Mouse (Mus musculus) forebrain, embryonic 11.5 days (tissue): ENCODE data around the gene Tmem202. TPM values are rescaled to one million over a fixed set of nuclear protein-coding genes. Genes with fewer than 3 reads are reported as not detected.

Experiments used
- ATAC-seq: fragments of 200-750 bp; cut with Nextera tagmentation; replicated peaks from 2 replicates; pipeline ENCODE4 v1.8.0; 2017; ENCODE audit warnings: moderate TSS enrichment; ENCODE audit not compliant: low FRiP score
- DNase-seq: peaks from one replicate; pipeline ENCODE4 v3.0.0-alpha.2; 2017; ENCODE audit warnings: low spot score
- H3K27ac ChIP-seq: fragments of 300-500 bp; sonication (generic); 2 replicates; pipeline ENCODE4 v1.5.1; 2014; ENCODE audit warnings: low read depth, low read length
- H3K27me3 ChIP-seq: fragments of 300-500 bp; sonication (generic); 2 replicates; pipeline ENCODE4 v1.6.1; 2014; ENCODE audit warnings: mild to moderate bottlenecking, low read length, mixed read lengths; ENCODE audit not compliant: control insufficient read depth, insufficient read depth
- H3K36me3 ChIP-seq: fragments of 300-500 bp; sonication (generic); 2 replicates; pipeline ENCODE4 v1.6.1; 2014; ENCODE audit warnings: mild to moderate bottlenecking, low read length, moderate library complexity, mixed read lengths; ENCODE audit not compliant: control insufficient read depth, insufficient read depth
- H3K4me1 ChIP-seq: fragments of 300-500 bp; sonication (generic); replicated peaks from 2 replicates; pipeline ENCODE4 v1.6.1; 2014; ENCODE audit warnings: low read length, mixed read lengths; ENCODE audit not compliant: control insufficient read depth, insufficient read depth
- H3K4me2 ChIP-seq: fragments of 300-500 bp; sonication (generic); 2 replicates; pipeline ENCODE4 v1.6.1; 2014; ENCODE audit warnings: low read depth, mild to moderate bottlenecking, low read length, moderate library complexity, mixed read lengths; ENCODE audit not compliant: severe bottlenecking
- H3K4me3 ChIP-seq: fragments of 300-500 bp; sonication (generic); 2 replicates; pipeline ENCODE4 v1.5.1; 2014; ENCODE audit warnings: low read depth, low read length
- H3K9ac ChIP-seq: fragments of 300-500 bp; sonication (generic); 2 replicates; pipeline ENCODE4 v1.6.1; 2014; ENCODE audit warnings: low read length
- H3K9me3 ChIP-seq: fragments of 300-500 bp; sonication (generic); 2 replicates; pipeline ENCODE4 v1.6.1; 2016; ENCODE audit warnings: low read length, mixed read lengths; ENCODE audit not compliant: control insufficient read depth
- WGBS: fragments of 180-500 bp; shearing (Covaris S2); extraction: QIAGEN DNeasy Blood & Tissue Kit; methylation state at CpG from one replicate; pipeline ENCODE4 v1.1.7; 2014; 5-methylcytosine and 5-hydroxymethylcytosine counted together
- polyA plus RNA-seq: library from polyadenylated mRNA; unstranded; fragments of >200 nt; fragmentation: Nextera tagmentation; extraction: Ambion mirVana; gene quantifications from 2 replicates; pipeline ENCODE4 v1.2.1, GENCODE M21; 2014

Gene Tmem202
- polyA plus RNA-seq, 1 experiment from 2014 or later, result not detected

DNA sequence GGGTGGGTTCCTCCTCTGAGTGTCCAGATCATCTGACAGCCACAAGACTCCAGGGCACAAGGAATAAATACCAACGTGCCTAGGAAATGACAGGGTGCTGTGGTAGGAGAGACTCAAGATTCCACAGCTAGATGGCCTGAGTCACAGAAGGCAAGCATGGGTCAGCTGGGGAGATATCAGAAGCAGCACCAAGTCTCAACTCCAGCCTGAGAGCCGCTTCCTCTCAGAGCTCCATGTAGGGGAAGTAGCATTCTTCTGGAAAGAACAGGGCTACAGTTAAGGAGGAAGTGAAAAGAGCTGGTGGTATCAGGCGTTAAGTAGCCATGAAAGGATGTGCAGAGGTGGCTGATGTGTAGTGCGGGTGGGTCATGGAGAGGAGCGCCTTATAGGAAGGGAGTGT is 5.1 kb upstream of the Tmem202 start:
- H3K4me3 ChIP-seq, result no peak overlapping the region
- no peak overlapping the region for H3K9ac ChIP-seq
- 93% methylated on average over 5 of the region's 5 CpGs for WGBS
- H3K36me3 ChIP-seq, result no peaks in the 10 kb centered on the region
- 0 out of 2 replicates have a peak, but pooled peaks cover 2% of the 10 kb centered on the region for H3K27me3 ChIP-seq
- ATAC-seq (no peak), DNase-seq (no peak)
- no peak overlapping the region for H3K27ac ChIP-seq
- no peaks in the 10 kb centered on the region for H3K9me3 ChIP-seq
- H3K4me1 ChIP-seq, result peaks cover 5% of the 10 kb centered on the region; the same call in 1 of the 2 replicates
- no peak overlapping the region for H3K4me2 ChIP-seq

GRCm38 (mm10) chr9:59542766-59543324 is 3.2 kb upstream of the Tmem202 start:
- H3K27ac ChIP-seq, result no peak overlapping the region
- H3K27me3 ChIP-seq, result 0 out of 2 replicates have a peak, but pooled peaks cover 2% of the 10 kb centered on the region
- ATAC-seq (no peak), DNase-seq (no peak)
- H3K9ac ChIP-seq, result no peak overlapping the region
- H3K4me3 ChIP-seq, result no peak overlapping the region
- peaks cover 5% of the 10 kb centered on the region; the same call in 1 of the 2 replicates for H3K4me1 ChIP-seq
- H3K4me2 ChIP-seq, result no peak overlapping the region
- no peaks in the 10 kb centered on the region for H3K36me3 ChIP-seq
- H3K9me3 ChIP-seq, result no peaks in the 10 kb centered on the region

DNA sequence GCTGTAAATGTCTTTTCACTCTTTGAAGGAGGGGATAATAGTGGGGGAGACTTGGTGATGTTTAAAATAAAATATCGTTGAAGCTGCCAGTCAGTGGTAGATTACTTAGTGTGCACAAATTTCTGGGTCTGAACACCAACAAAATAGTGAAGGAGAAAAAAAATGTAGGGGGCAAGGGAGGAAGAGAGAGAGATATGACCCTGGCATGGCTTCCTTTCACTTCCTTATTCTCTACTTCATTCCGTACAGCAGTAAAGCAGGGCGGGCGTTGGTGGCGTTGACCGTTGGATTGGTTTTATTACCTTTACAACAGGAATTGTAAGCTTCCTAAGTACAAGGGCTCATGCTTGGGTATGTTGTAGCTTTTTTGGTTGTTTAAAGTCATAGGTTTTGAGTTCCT is 2.0 kb upstream of the Tmem202 start:
- DNase-seq (no peak), ATAC-seq (no peak)
- Histone ChIP-seq H3K9me3 (no peaks in the 10 kb centered on the region), H3K27me3 (no peaks in the 10 kb centered on the region), H3K4me1 (peaks cover 5% of the 10 kb centered on the region; the same call in 1 of the 2 replicates), H3K4me2 (no peak overlapping the region), H3K27ac (no peak overlapping the region), H3K9ac (no peak overlapping the region), H3K36me3 (no peaks in the 10 kb centered on the region), H3K4me3 (no peak overlapping the region)
- WGBS, result 95% methylated on average over 6 of the region's 6 CpGs

DNA sequence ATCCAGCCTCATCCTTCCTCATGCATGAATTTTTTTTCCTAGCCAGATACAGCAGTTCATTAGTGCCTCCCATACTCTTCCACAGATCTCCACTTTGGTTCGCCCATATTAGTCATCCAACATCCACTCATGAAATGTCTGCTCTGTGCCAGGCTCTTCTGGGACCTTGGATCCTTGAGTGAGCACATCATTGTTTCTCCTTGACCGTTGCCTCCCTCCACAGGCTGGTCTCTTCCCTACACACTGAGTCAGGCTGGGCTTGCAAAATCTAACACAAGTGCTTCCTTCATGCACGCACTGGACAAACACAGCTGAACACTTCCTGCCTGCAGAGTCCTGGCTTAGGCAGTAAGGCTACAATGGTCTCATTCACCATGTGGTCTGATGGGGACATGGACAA is 2.0 kb downstream of the Tmem202 start:
- Histone ChIP-seq H3K9ac (no peak overlapping the region), H3K27me3 (no peaks in the 10 kb centered on the region), H3K36me3 (no peaks in the 10 kb centered on the region), H3K9me3 (no peaks in the 10 kb centered on the region), H3K4me1 (peaks cover 5% of the 10 kb centered on the region; the same call in 1 of the 2 replicates), H3K27ac (no peak overlapping the region), H3K4me2 (no peak overlapping the region), H3K4me3 (no peak overlapping the region)
- 89% methylated on average over 3 of the region's 3 CpGs for WGBS
- DNase-seq, result no peak
- ATAC-seq, result no peak

DNA sequence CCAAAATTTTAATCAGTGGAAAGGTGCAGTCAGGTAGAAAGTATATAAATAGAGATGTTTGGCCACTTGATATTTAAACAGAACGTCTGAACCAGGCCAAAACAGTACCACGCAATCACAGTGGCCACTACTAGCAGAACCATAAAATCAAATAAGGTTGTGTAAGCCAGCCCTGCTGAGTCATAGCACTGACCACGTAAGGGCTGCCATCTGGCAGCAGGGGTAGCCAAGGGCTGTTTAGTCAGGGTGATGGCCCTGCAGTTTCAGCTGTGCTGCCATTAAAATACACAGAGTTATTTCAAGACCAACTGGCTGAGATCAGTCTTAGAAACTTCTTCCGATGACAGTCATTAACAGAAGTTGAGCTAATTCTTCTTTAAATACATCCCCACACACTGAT is 5.8 kb downstream of the Tmem202 start:
- Histone ChIP-seq H3K4me2 (no peak overlapping the region), H3K27ac (no peak overlapping the region), H3K27me3 (no peaks in the 10 kb centered on the region), H3K9ac (no peak overlapping the region), H3K4me3 (no peak overlapping the region), H3K36me3 (no peaks in the 10 kb centered on the region), H3K4me1 (no peaks in the 10 kb centered on the region; the same call in 1 of the 2 replicates), H3K9me3 (no peaks in the 10 kb centered on the region)
- WGBS, result 69% methylated on average over 4 of the region's 4 CpGs
- DNase-seq, result no peak
- no peak for ATAC-seq

- no peak overlapping the region for H3K4me2 ChIP-seq
- no peaks in the 10 kb centered on the region for H3K4me1 ChIP-seq
- H3K9ac ChIP-seq, result no peak overlapping the region
- WGBS, result 71% methylated on average over 2 of the region's 2 CpGs
- no peak for DNase-seq
- no peaks in the 10 kb centered on the region for H3K9me3 ChIP-seq
- H3K36me3 ChIP-seq, result no peaks in the 10 kb centered on the region
- ATAC-seq, result no peak
- H3K27me3 ChIP-seq, result no peaks in the 10 kb centered on the region
- H3K4me3 ChIP-seq, result no peak overlapping the region
- H3K27ac ChIP-seq, result no peak overlapping the region
These were observed 6.2 kb downstream of the Tmem202 start for GRCm38 (mm10) chr9:59533422-59533821.

DNA sequence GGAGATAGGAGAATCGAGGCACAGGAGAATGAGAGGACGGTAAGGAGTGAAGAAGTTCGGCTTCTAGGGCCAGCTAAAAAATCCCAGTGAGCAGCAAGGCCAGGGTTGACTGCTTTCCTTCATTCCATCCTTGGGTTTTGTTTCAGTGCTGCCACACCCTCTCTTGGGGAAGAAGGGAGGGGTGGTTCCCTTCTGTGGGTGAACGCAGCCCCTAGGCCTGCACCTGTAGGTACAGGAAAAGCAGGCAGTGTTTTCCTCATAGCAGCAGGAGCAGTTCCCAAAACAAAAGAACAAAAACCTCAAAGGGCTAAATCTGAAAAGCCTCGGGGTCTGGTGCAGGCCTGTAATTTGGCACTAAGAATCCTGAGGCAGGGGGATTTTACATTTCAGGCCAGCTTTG is 8.0 kb downstream of the Tmem202 start:
- Histone ChIP-seq H3K4me3 (no peak overlapping the region), H3K27ac (no peak overlapping the region), H3K9me3 (no peaks in the 10 kb centered on the region), H3K27me3 (no peaks in the 10 kb centered on the region), H3K4me2 (no peak overlapping the region), H3K9ac (no peak overlapping the region), H3K4me1 (no peaks in the 10 kb centered on the region), H3K36me3 (no peaks in the 10 kb centered on the region)
- WGBS, result 17% methylated on average over 5 of the region's 5 CpGs
- ATAC-seq (no peak), DNase-seq (no peak)

GRCm38 (mm10) chr9:59528274-59528673 is 11.4 kb downstream of the Tmem202 start:
- no peak for ATAC-seq
- H3K27me3 ChIP-seq, result no peaks in the 10 kb centered on the region
- H3K9me3 ChIP-seq, result no peaks in the 10 kb centered on the region
- no peak overlapping the region for H3K9ac ChIP-seq
- H3K4me1 ChIP-seq, result no peaks in the 10 kb centered on the region
- H3K27ac ChIP-seq, result no peak overlapping the region
- 93% methylated on average over 2 of the region's 2 CpGs for WGBS
- no peak overlapping the region for H3K4me2 ChIP-seq
- no peaks in the 10 kb centered on the region for H3K36me3 ChIP-seq
- H3K4me3 ChIP-seq, result no peak overlapping the region
- no peak for DNase-seq

- Histone ChIP-seq H3K9ac (no peak overlapping the region), H3K36me3 (no peaks in the 10 kb centered on the region), H3K27ac (no peak overlapping the region), H3K4me2 (no peak overlapping the region), H3K4me1 (no peaks in the 10 kb centered on the region), H3K9me3 (no peaks in the 10 kb centered on the region), H3K4me3 (no peak overlapping the region), H3K27me3 (no peaks in the 10 kb centered on the region)
- WGBS, result 86% methylated on average over 3 of the region's 3 CpGs
- no peak for DNase-seq
- ATAC-seq, result no peak
These were observed 12.1 kb downstream of the Tmem202 start for GRCm38 (mm10) chr9:59527580-59527979.
